Comparison of ENCODE assay signal across 30 mouse cellular contexts in genomic region chr3:132815497-132816326, GRCm38 (mm10).
DNase-seq lines count a peak whose midpoint lies in the region; ATAC-seq and TF ChIP-seq lines count a peak whose summit lies in the region.
"Had no signal": no experiment of that assay in that cellular context is flagged by ENCODE, and none has a peak within 500 bp of the region (broad histone marks: within the 10 kb centered on the region; RNA-seq: fewer than 3 reads in every experiment).

No protein-coding gene starts in this region.

- H3K9ac ChIP-seq in liver, embryonic 11.5 days (ENCODE audit: low read depth, low read length), result 0 out of 2 replicates have a peak overlapping the region, but pooled peaks have one; percentile 9
- no peak overlapping the region for H3K9ac ChIP-seq in liver, postnatal 0 days (replicated peaks)
- no peak overlapping the region for H3K9ac ChIP-seq in lung, postnatal 0 days (replicated peaks; ENCODE audit: low read depth)
- H3K9ac ChIP-seq: embryonic facial prominence, embryonic 13.5 days; forebrain, embryonic 12.5 days; forebrain, embryonic 15.5 days; heart, embryonic 12.5 days; heart, embryonic 15.5 days; hindbrain, embryonic 13.5 days had no signal

- 72% methylated on average over 4 of the region's 4 CpGs for WGBS in liver, embryonic 11.5 days
- 79% methylated on average over 4 of the region's 4 CpGs for WGBS in liver, postnatal 0 days (ENCODE audit: insufficient replicate concordance)
- 85% methylated on average over 4 of the region's 4 CpGs for WGBS in lung, postnatal 0 days
- 93% methylated on average over 4 of the region's 4 CpGs for WGBS in thymus, adult 2 months

- peaks cover 31% of the 10 kb centered on the region for H3K4me1 ChIP-seq in liver, embryonic 11.5 days (replicated peaks; ENCODE audit: control insufficient read depth, insufficient read depth, low read length)
- peaks cover 20% of the 10 kb centered on the region for H3K4me1 ChIP-seq in liver, postnatal 0 days (ENCODE audit: insufficient read depth)
- H3K4me1 ChIP-seq in lung, postnatal 0 days (ENCODE audit: insufficient read depth, low read depth, low read length), result no peaks in the 10 kb centered on the region; the same call in 1 of the 2 replicates
- no peaks in the 10 kb centered on the region for H3K4me1 ChIP-seq in thymus, adult 2 months (replicated peaks; ENCODE audit: control insufficient read depth, insufficient read depth, low read length)
- H3K4me1 ChIP-seq: embryonic facial prominence, embryonic 10.5 days; forebrain, embryonic 12.5 days; forebrain, embryonic 15.5 days; hindbrain, embryonic 10.5 days; hindbrain, embryonic 13.5 days had no signal

- H3K27me3 ChIP-seq in liver, embryonic 11.5 days (replicated peaks; ENCODE audit: control insufficient read depth, insufficient read depth, low read length), result no peaks in the 10 kb centered on the region
- H3K27me3 ChIP-seq in liver, postnatal 0 days (ENCODE audit: insufficient read depth, low read length), result no peaks in the 10 kb centered on the region
- H3K27me3 ChIP-seq in lung, postnatal 0 days (replicated peaks; ENCODE audit: insufficient read depth, low read length), result no peaks in the 10 kb centered on the region
- H3K27me3 ChIP-seq in thymus, adult 2 months (ENCODE audit: control insufficient read depth, insufficient read depth, low read length), result no peaks in the 10 kb centered on the region
- H3K27me3 ChIP-seq: embryonic facial prominence, embryonic 13.5 days; forebrain, embryonic 12.5 days; forebrain, embryonic 15.5 days; heart, embryonic 12.5 days; heart, embryonic 15.5 days; hindbrain, embryonic 13.5 days had no signal

- peak; percentile 30 for DNase-seq in adrenal gland, adult 2 months
- no peak for DNase-seq in adrenal gland, postnatal 10 days
- DNase-seq in liver, embryonic 11.5 days (ENCODE audit: low spot score), result no peak
- DNase-seq in liver, postnatal 0 days, result no peak
- DNase-seq in lung, postnatal 0 days (ENCODE audit: low spot score), result no peak
- DNase-seq in lung, postnatal 4 days, result no peak
- DNase-seq in thymus, adult 2 months, result no peak
- DNase-seq: adrenal gland, postnatal 14 days; cerebellum, adult 11 months; cerebellum, adult 2 months; cerebellum, adult 9-11 months; cerebellum, postnatal 25 days; embryo, embryonic 11 days; gastrocnemius, postnatal 10 days; gastrocnemius, postnatal 36 days; heart, adult 2 months; heart, postnatal 10 days; heart, postnatal 36 days had no signal

- no peak for TF ChIP-seq CTCF in liver, postnatal 0 days (IDR thresholded peaks at IDR 0.05; ENCODE audit: low read depth)
- TF ChIP-seq CTCF in lung, postnatal 0 days (IDR thresholded peaks at IDR 0.05), result no peak
- no peak for TF ChIP-seq CTCF in thymus, adult 2 months (IDR thresholded peaks at IDR 0.05; ENCODE audit: borderline replicate concordance, control insufficient read depth, extremely low read depth, insufficient read depth, low read length, poor library complexity)

- TF ChIP-seq POLR2A in thymus, adult 2 months (IDR thresholded peaks at IDR 0.05; ENCODE audit: control insufficient read depth, extremely low read depth, insufficient read depth, low read length, poor library complexity), result no peak

- no peak overlapping the region for H3K4me3 ChIP-seq in liver, embryonic 11.5 days (ENCODE audit: low read depth, low read length)
- no peak overlapping the region for H3K4me3 ChIP-seq in liver, postnatal 0 days (ENCODE audit: low read depth, low read length)
- no peak overlapping the region for H3K4me3 ChIP-seq in lung, postnatal 0 days (ENCODE audit: low read depth, low read length)
- H3K4me3 ChIP-seq in thymus, adult 2 months (ENCODE audit: control insufficient read depth, insufficient read depth, low read length), result no peak overlapping the region
- H3K4me3 ChIP-seq: embryonic facial prominence, embryonic 10.5 days; embryonic facial prominence, embryonic 13.5 days; erythroblast, embryonic 14.5 days; forebrain, embryonic 12.5 days; forebrain, embryonic 15.5 days; heart, adult 2 months; heart, embryonic 12.5 days; heart, embryonic 15.5 days; hindbrain, embryonic 10.5 days; hindbrain, embryonic 13.5 days had no signal

- no peak overlapping the region for H3K4me2 ChIP-seq in liver, embryonic 11.5 days
- no peak overlapping the region for H3K4me2 ChIP-seq in liver, postnatal 0 days (ENCODE audit: low read depth, low read length)
- H3K4me2 ChIP-seq in lung, postnatal 0 days (replicated peaks; ENCODE audit: low read depth, low read length), result no peak overlapping the region
- H3K4me2 ChIP-seq: embryonic facial prominence, embryonic 13.5 days; forebrain, embryonic 12.5 days; forebrain, embryonic 15.5 days; heart, embryonic 12.5 days; heart, embryonic 15.5 days; hindbrain, embryonic 13.5 days had no signal

- H3K27ac ChIP-seq in liver, embryonic 11.5 days (ENCODE audit: low read depth, low read length), result no peak overlapping the region
- no peak overlapping the region for H3K27ac ChIP-seq in liver, postnatal 0 days (ENCODE audit: low read depth)
- H3K27ac ChIP-seq in lung, postnatal 0 days (ENCODE audit: low read length), result 0 out of 2 replicates have a peak overlapping the region, but pooled peaks have one; percentile 23
- H3K27ac ChIP-seq in thymus, adult 2 months (ENCODE audit: control insufficient read depth, insufficient read depth, low read length), result no peak overlapping the region
- H3K27ac ChIP-seq: embryonic facial prominence, embryonic 10.5 days; embryonic facial prominence, embryonic 13.5 days; forebrain, embryonic 12.5 days; forebrain, embryonic 15.5 days; heart, adult 2 months; heart, embryonic 15.5 days; hindbrain, embryonic 10.5 days; hindbrain, embryonic 13.5 days had no signal

- no peak for TF ChIP-seq EP300 in liver, postnatal 0 days (IDR thresholded peaks at IDR 0.05; ENCODE audit: low read depth)
- no peak for TF ChIP-seq EP300 in lung, postnatal 0 days (IDR thresholded peaks at IDR 0.05)

- no peaks in the 10 kb centered on the region for H3K36me3 ChIP-seq in liver, embryonic 11.5 days (ENCODE audit: control insufficient read depth, insufficient read depth, low read length)
- H3K36me3 ChIP-seq in liver, postnatal 0 days (replicated peaks; ENCODE audit: insufficient read depth, low read length), result no peaks in the 10 kb centered on the region
- H3K36me3 ChIP-seq in lung, postnatal 0 days (ENCODE audit: insufficient read depth, low read length), result no peaks in the 10 kb centered on the region
- no peaks in the 10 kb centered on the region for H3K36me3 ChIP-seq in thymus, adult 2 months (ENCODE audit: control insufficient read depth, insufficient read depth, low read length)
- H3K36me3 ChIP-seq: embryonic facial prominence, embryonic 10.5 days; forebrain, embryonic 12.5 days; forebrain, embryonic 15.5 days; heart, embryonic 12.5 days; heart, embryonic 15.5 days; hindbrain, embryonic 10.5 days; hindbrain, embryonic 13.5 days had no signal

- ATAC-seq in liver, embryonic 11.5 days (replicated peaks; ENCODE audit: low FRiP score), result no peak
- no peak for ATAC-seq in liver, postnatal 0 days
- no peak for ATAC-seq in lung, postnatal 0 days
- ATAC-seq in megakaryocyte, adult 5-6 weeks (ENCODE audit: poor library complexity, severe bottlenecking), result peak; percentile 52
- ATAC-seq: activated CD4-positive, CD25-positive, alpha-beta regulatory T cell, adult 4 months; forebrain, embryonic 15.5 days; hindbrain, embryonic 16.5 days had no signal

- no peaks in the 10 kb centered on the region for H3K9me3 ChIP-seq in liver, embryonic 11.5 days (ENCODE audit: control insufficient read depth, low read length)
- H3K9me3 ChIP-seq in liver, postnatal 0 days (ENCODE audit: low read length), result no peaks in the 10 kb centered on the region
- H3K9me3 ChIP-seq in lung, postnatal 0 days (ENCODE audit: low read length), result no peaks in the 10 kb centered on the region
- H3K9me3 ChIP-seq: embryonic facial prominence, embryonic 10.5 days; embryonic facial prominence, embryonic 13.5 days; forebrain, embryonic 12.5 days; forebrain, embryonic 15.5 days; heart, embryonic 12.5 days; heart, embryonic 15.5 days; hindbrain, embryonic 10.5 days; hindbrain, embryonic 13.5 days had no signal
